Mouse (Mus musculus) limb, embryonic 14.5 days (tissue): ENCODE measurements around the gene Pcare. TPM values are rescaled to one million over a fixed set of nuclear protein-coding genes. Genes with fewer than 3 reads are reported as not detected.

Experiments used
- ATAC-seq: fragments of 200-750 bp; cut with Nextera tagmentation; 2 replicates; pipeline ENCODE4 v1.8.0; 2017; ENCODE audit warnings: low read depth, moderate number of reproducible peaks, moderate TSS enrichment; ENCODE audit not compliant: low FRiP score
- DNase-seq: peaks from one replicate; pipeline ENCODE4 v3.0.0-alpha.2; 2015; ENCODE audit warnings: low spot score
- H3K27ac ChIP-seq: fragments of 300-500 bp; sonication (generic); replicated peaks from 2 replicates; pipeline ENCODE4 v1.5.1; 2014; ENCODE audit warnings: low read depth, mild to moderate bottlenecking, low read length, moderate library complexity, mixed read lengths
- H3K27me3 ChIP-seq: fragments of 300-500 bp; sonication (generic); 2 replicates; pipeline ENCODE4 v1.6.1; 2014; ENCODE audit warnings: low read length, mixed read lengths; ENCODE audit not compliant: control insufficient read depth, insufficient read depth
- H3K36me3 ChIP-seq: fragments of 300-500 bp; sonication (generic); 2 replicates; pipeline ENCODE4 v1.6.1; 2014; ENCODE audit warnings: mild to moderate bottlenecking, low read length, moderate library complexity, mixed read lengths; ENCODE audit not compliant: control insufficient read depth, insufficient read depth
- H3K4me1 ChIP-seq: fragments of 300-500 bp; sonication (generic); 2 replicates; pipeline ENCODE4 v1.6.1; 2014; ENCODE audit warnings: antibody characterized with exemption, low read length, mixed read lengths; ENCODE audit not compliant: control insufficient read depth, insufficient read depth
- H3K4me2 ChIP-seq: fragments of 300-500 bp; sonication (generic); replicated peaks from 2 replicates; pipeline ENCODE4 v1.6.1; 2014; ENCODE audit warnings: low read depth, mild to moderate bottlenecking, low read length, moderate library complexity; ENCODE audit not compliant: severe bottlenecking
- H3K4me3 ChIP-seq: fragments of 300-500 bp; sonication (generic); replicated peaks from 2 replicates; pipeline ENCODE4 v1.5.1; 2014; ENCODE audit warnings: low read length
- H3K9ac ChIP-seq: fragments of 300-500 bp; sonication (generic); 2 replicates; pipeline ENCODE4 v1.6.1; 2014; ENCODE audit warnings: mild to moderate bottlenecking, low read depth, low read length, moderate library complexity; ENCODE audit not compliant: severe bottlenecking
- H3K9me3 ChIP-seq: fragments of 300-500 bp; sonication (generic); 2 replicates; pipeline ENCODE4 v1.6.1; 2016; ENCODE audit warnings: low read length; ENCODE audit not compliant: control insufficient read depth
- POLR2A ChIP-seq: fragments of 200-500 bp; IDR thresholded peaks from 2 replicates; pipeline ENCODE4 v1.8.0; 2012; ENCODE audit warnings: inconsistent platforms, mild to moderate bottlenecking, moderate library complexity, borderline replicate concordance; ENCODE audit not compliant: insufficient read depth, insufficient read length; ENCODE audit errors: extremely low read depth
- WGBS: fragments of 180-500 bp; shearing (Covaris S2); extraction: QIAGEN DNeasy Blood & Tissue Kit; methylation state at CpG from one replicate; pipeline ENCODE4 v1.1.7; 2014; 5-methylcytosine and 5-hydroxymethylcytosine counted together
- polyA plus RNA-seq, 2 experiments: library from polyadenylated mRNA; depleted of rRNA in 1 of 2; stranded (reverse) in 1 of 2; unstranded in 1 of 2; fragments of >200 nt; fragmentation: Nextera tagmentation in 1 of 2; extraction: Ambion mirVana in 1 of 2; gene quantifications; 2 replicates each; pipeline versions ENCODE4 v1.2.1 to v1.2.3; 2012 to 2014

Pcare gene
- polyA plus RNA-seq (2012; rRNA removed) (0.01 TPM in 1 of 2 replicates, not detected in the other), polyA plus RNA-seq (2014; fragmentation: Nextera tagmentation; extraction: Ambion mirVana) (0.06 TPM in 1 of 2 replicates, not detected in the other)

- Histone ChIP-seq H3K9me3 (no peaks in the 10 kb centered on the region), H3K4me3 (no peak within 1 kb of the TSS), H3K4me2 (no peak within 1 kb of the TSS), H3K4me1 (no peaks in the 10 kb centered on the region), H3K9ac (no peak within 1 kb of the TSS), H3K27me3 (no peaks in the 10 kb centered on the region), H3K36me3 (no peaks in the 10 kb centered on the region), H3K27ac (no peak within 1 kb of the TSS)
- WGBS: 32% methylated on average over 10 of the region's 10 CpGs
- DNase-seq: no peak
- TF ChIP-seq POLR2A: no peak
- no peak for ATAC-seq
Measured at GRCm38 (mm10) chr17:71752831-71753230, at the start of gene Pcare. Gene Pcare (minus strand): TSS chr17:71752894.

GRCm38 (mm10) chr17:71795521-71796205 lies 43.0 kb upstream of the Pcare start:
- Histone ChIP-seq H3K27ac (no peak overlapping the region), H3K27me3 (no peaks in the 10 kb centered on the region), H3K36me3 (peaks cover 5% of the 10 kb centered on the region), H3K4me1 (no peaks in the 10 kb centered on the region), H3K4me3 (no peak overlapping the region), H3K4me2 (no peak overlapping the region), H3K9ac (no peak overlapping the region), H3K9me3 (no peaks in the 10 kb centered on the region)
- ATAC-seq (no peak), DNase-seq (no peak)
- no peak for TF ChIP-seq POLR2A
- 81% methylated on average over 15 of the region's 15 CpGs for WGBS

GRCm38 (mm10) chr17:71791622-71792021 lies 38.9 kb upstream of the Pcare start:
- Histone ChIP-seq H3K36me3 (peaks cover 5% of the 10 kb centered on the region), H3K9ac (no peak overlapping the region), H3K4me1 (no peaks in the 10 kb centered on the region), H3K27ac (no peak overlapping the region), H3K4me2 (no peak overlapping the region), H3K4me3 (no peak overlapping the region), H3K9me3 (no peaks in the 10 kb centered on the region), H3K27me3 (no peaks in the 10 kb centered on the region)
- ATAC-seq (no peak), DNase-seq (no peak)
- no peak for TF ChIP-seq POLR2A
- WGBS: 58% methylated on average over 4 of the region's 4 CpGs

- H3K36me3 ChIP-seq: peaks cover 5% of the 10 kb centered on the region
- ATAC-seq (no peak), DNase-seq (no peak)
- no peak overlapping the region for H3K4me2 ChIP-seq
- H3K4me3 ChIP-seq: no peak overlapping the region
- no peaks in the 10 kb centered on the region for H3K4me1 ChIP-seq
- H3K27ac ChIP-seq: no peak overlapping the region
- no peak overlapping the region for H3K9ac ChIP-seq
- no peaks in the 10 kb centered on the region for H3K27me3 ChIP-seq
- TF ChIP-seq POLR2A: no peak
- no peaks in the 10 kb centered on the region for H3K9me3 ChIP-seq
- 89% methylated on average over 4 of the region's 4 CpGs for WGBS
Measured at GRCm38 (mm10) chr17:71791109-71791508, 38.4 kb upstream of the Pcare start.

- Histone ChIP-seq H3K27me3 (no peaks in the 10 kb centered on the region), H3K4me2 (no peak overlapping the region), H3K9me3 (no peaks in the 10 kb centered on the region), H3K27ac (no peak overlapping the region), H3K4me3 (no peak overlapping the region), H3K4me1 (0 out of 2 replicates have a peak, but pooled peaks cover 6% of the 10 kb centered on the region), H3K9ac (no peak overlapping the region), H3K36me3 (0 out of 2 replicates have a peak, but pooled peaks cover 2% of the 10 kb centered on the region)
- ATAC-seq (no peak), DNase-seq (no peak)
- no peak for TF ChIP-seq POLR2A
Measured at GRCm38 (mm10) chr17:71786456-71786855, 33.8 kb upstream of the Pcare start.
